Mouse (Mus musculus): Measurements from ENCODE around the gene Serac1. TPM values are rescaled to one million over a fixed set of nuclear protein-coding genes. Genes with fewer than 3 reads are reported as not detected.

Serac1 gene
- 9.0 and 9.7 TPM in 2 replicates for polyA plus RNA-seq (2016; fragmentation: Nextera tagmentation; extraction: Ambion mirVana)

DNA sequence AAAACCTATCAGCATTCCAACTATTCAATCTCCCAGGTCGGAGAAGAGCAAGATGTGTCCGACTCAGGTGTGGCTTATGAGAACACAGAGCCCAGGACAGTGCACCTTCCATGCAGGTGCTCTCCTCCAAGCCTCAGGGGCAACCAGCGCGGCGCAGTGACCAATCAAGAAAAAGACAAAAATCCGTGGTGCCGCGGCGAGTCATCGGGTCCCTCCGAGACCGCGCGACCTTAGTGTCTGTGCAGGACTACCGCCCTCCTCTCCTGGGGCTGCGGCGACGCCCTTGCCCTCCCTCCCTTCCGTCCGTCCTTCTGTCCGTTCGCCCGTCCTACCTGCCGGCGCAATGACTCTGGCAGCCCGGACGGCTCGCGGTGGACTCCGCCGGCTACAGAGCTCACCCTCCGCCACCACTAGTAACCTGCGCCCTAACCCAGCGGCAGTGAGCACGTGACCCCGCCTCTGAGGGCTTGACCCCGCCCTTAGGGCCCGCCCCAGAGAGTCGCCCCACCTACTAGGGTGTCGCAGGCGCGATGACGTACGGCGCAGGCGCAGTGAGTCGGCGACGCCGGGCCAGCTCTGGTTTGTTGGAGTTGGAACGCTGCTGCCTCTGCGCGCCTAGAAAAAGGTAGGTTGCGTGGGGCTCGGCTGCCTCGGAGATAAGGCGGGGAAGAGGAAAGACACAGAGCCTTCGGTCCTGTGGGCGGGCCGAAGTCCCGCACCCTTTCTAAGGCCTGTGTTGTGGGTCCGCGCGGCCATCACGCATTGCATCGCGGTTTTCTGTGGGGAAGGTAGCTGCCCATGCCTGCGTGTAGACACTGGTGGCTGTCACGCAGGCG, at the start of gene Serac1, which contains the start of gene Gtf2h5:
TSS of gene Serac1 (minus strand) at position 455 of the 836 bp plus-strand sequence.
TSS of gene Gtf2h5 (plus strand) at position 500 of the 836 bp plus-strand sequence.
- under 1% methylated on average over 70 of the region's 70 CpGs for WGBS

DNA sequence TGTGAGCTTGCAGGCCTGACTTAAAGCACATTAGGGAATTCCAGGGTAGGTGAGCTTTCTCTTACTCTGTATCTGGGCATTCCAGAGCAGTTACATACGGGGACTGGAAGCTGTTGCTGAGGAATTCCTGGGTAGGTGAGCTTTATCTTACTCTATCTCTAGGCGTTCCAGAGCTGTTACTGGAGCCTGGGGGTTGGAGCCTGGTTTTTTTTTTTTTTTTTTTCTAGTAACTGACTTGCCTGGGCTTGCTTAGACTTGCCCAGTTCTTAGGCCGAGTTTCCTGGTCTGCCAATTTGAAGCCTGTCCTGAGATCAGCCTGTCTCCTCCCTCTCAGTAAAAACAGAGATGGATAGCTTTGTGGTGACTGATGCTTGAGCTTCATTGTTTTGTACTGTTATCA, 48.5 kb upstream of the Serac1 start:
- Histone ChIP-seq H3K4me1 (no peaks in the 10 kb centered on the region), H3K9ac (no peak overlapping the region), H3K4me3 (no peak overlapping the region), H3K27ac (no peak overlapping the region), H3K36me3 (peaks cover 21% of the 10 kb centered on the region), H3K27me3 (no peaks in the 10 kb centered on the region), H3K9me3 (no peaks in the 10 kb centered on the region), H3K4me2 (replicated peaks) (no peak overlapping the region)
- WGBS, result 31% methylated on average over 3 of the region's 3 CpGs
- ATAC-seq (ENCODE audit: insufficient number of reproducible peaks, insufficient read depth, low FRiP score, low TSS enrichment), result no peak

More for the DNA sequence above, at the start of gene Serac1, which contains the start of gene Gtf2h5:
- H3K4me3 ChIP-seq, result peak within 1 kb of the TSS; percentile 77
- peak; percentile 98 for ATAC-seq (ENCODE audit: insufficient number of reproducible peaks, insufficient read depth, low FRiP score, low TSS enrichment)
- H3K4me1 ChIP-seq, result no peaks in the 10 kb centered on the region
- no peaks in the 10 kb centered on the region for H3K27me3 ChIP-seq
- no peaks in the 10 kb centered on the region for H3K9me3 ChIP-seq
- H3K27ac ChIP-seq, result peak within 1 kb of the TSS; percentile 86
- H3K9ac ChIP-seq, result peak within 1 kb of the TSS; percentile 85
- H3K36me3 ChIP-seq, result peaks cover 17% of the 10 kb centered on the region; the same call in 1 of the 2 replicates
- peak within 1 kb of the TSS; percentile 78 for H3K4me2 ChIP-seq (replicated peaks)

DNA sequence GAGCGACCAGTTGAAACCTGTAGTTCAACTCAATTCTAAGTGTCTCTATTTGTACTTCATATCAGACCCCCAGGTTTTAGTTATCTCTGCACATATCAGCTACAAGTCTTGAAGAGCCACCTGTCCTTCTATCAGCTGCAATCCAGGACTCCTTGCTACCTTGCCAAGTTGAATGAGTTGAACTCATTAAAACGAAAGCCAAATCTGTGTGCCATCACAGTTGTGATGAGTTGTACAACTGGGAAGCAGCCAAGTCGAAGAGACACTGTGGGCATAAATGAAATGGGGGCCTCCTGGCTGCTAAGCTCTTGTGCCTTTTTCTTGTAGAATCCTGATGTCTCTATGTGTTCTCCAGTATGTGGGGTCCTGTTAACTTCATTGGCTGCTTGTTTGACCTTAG, 45.9 kb upstream of the Serac1 start:
- Histone ChIP-seq H3K4me3 (no peak overlapping the region), H3K4me2 (replicated peaks) (no peak overlapping the region), H3K4me1 (no peaks in the 10 kb centered on the region), H3K27ac (no peak overlapping the region), H3K9ac (no peak overlapping the region), H3K27me3 (no peaks in the 10 kb centered on the region), H3K36me3 (peaks cover 30% of the 10 kb centered on the region), H3K9me3 (no peaks in the 10 kb centered on the region)
- no peak for ATAC-seq (ENCODE audit: insufficient number of reproducible peaks, insufficient read depth, low FRiP score, low TSS enrichment)
- 94% methylated on average over 3 of the region's 3 CpGs for WGBS

DNA sequence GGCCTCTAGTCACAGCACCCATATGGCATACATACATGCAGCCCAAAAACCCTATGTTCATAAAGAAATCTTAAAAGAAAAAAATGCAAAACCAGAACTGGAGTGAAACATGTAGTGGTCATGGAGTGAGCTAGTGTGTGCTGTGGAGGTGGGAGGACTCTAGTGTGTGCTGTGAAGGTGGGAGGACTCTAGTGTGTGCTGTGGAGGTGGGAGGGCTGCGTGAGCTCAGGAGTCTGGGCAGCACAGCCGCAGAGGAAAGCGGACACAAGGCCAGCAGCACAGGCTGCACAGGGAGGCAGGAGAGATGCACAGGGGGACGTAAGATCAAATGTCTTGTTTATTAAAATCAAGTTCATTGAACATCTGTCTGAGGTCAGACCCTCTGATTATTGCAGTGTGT, 44.2 kb upstream of the Serac1 start:
- H3K4me2 ChIP-seq (replicated peaks), result no peak overlapping the region
- WGBS, result 77% methylated on average over 4 of the region's 4 CpGs
- peaks cover 30% of the 10 kb centered on the region for H3K36me3 ChIP-seq
- H3K27ac ChIP-seq, result no peak overlapping the region
- H3K9me3 ChIP-seq, result no peaks in the 10 kb centered on the region
- ATAC-seq (ENCODE audit: insufficient number of reproducible peaks, insufficient read depth, low FRiP score, low TSS enrichment), result no peak
- H3K9ac ChIP-seq, result no peak overlapping the region
- no peaks in the 10 kb centered on the region for H3K27me3 ChIP-seq
- no peak overlapping the region for H3K4me3 ChIP-seq
- no peaks in the 10 kb centered on the region for H3K4me1 ChIP-seq

DNA sequence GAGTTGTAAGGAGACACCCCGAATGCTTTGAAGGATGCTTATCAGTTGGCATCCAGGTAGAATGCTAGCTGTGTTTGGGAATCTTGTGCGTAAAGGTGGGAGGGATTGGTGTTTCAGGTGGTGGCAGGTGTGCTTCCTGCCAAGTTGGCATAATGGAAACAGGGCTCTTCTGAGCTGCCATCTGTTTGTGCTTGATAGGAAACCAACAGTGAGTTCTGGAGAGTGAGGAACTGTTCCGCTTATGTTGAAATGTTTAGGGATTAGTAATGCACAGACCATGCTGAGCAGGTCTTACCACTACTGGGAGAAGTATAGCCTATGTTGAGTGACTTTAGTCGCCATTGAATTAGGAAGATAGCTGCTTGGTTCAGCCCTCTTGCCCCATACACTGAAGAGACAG, 39.3 kb upstream of the Serac1 start:
- Histone ChIP-seq H3K9ac (no peak overlapping the region), H3K27me3 (no peaks in the 10 kb centered on the region), H3K9me3 (no peaks in the 10 kb centered on the region), H3K4me2 (replicated peaks) (no peak overlapping the region), H3K27ac (no peak overlapping the region), H3K36me3 (peaks cover 20% of the 10 kb centered on the region), H3K4me1 (no peaks in the 10 kb centered on the region), H3K4me3 (no peak overlapping the region)
- ATAC-seq (ENCODE audit: insufficient number of reproducible peaks, insufficient read depth, low FRiP score, low TSS enrichment), result no peak
- WGBS, result 85% methylated on average over 4 of the region's 4 CpGs

DNA sequence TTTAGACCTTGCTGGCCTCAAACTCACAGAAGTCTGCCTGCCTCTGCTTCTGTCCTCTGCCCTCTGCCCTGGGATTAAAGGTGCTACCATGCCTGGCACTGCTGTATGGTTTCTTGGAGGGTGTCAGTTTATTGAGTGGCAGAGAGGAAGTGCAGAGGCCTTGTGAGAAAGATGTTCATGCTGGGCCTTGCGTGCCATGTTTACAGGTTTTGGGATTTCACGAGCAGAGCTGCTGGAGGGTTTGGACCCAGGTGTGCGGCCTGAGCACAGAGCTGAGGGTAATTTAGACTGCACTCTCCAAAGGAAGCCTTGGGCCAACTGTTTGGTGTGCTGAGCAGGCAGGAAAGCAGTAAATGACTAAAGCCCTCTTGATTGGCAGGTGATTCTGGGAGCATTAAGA, 38.4 kb upstream of the Serac1 start:
- Histone ChIP-seq H3K36me3 (peaks cover 15% of the 10 kb centered on the region), H3K9ac (no peak overlapping the region), H3K27me3 (no peaks in the 10 kb centered on the region), H3K27ac (no peak overlapping the region), H3K4me3 (no peak overlapping the region), H3K9me3 (no peaks in the 10 kb centered on the region), H3K4me1 (no peaks in the 10 kb centered on the region), H3K4me2 (replicated peaks) (no peak overlapping the region)
- no peak for ATAC-seq (ENCODE audit: insufficient number of reproducible peaks, insufficient read depth, low FRiP score, low TSS enrichment)
- WGBS, result 90% methylated on average over 3 of the region's 3 CpGs

DNA sequence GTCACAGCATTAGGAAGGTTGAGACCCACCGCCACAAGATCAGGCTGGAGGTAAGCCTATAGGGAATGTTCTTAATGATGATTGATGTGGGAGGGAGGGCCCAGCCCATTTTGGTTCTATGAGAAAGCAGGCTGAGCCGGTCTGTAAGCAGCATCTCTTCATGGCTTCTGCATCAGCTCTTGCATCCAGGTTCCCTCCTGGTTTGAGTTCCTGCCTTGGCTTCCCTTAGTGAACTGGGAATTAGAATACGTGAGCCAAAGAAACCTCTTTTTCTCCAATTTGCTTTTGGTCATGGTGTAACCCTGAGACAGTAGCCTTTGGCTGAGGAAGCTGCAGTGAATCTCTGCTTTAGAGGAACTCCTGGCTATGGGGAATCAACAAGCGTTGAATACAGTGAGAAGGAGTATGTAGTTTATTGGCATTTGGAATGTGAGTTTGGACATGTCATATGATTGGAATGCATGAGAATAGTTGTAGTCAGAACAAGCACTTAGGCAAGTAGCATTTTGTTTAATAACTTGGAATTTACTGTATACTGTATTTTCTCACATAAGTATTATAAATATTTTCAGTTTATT, 37.7 kb upstream of the Serac1 start:
- H3K4me1 ChIP-seq, result no peaks in the 10 kb centered on the region
- no peak for ATAC-seq (ENCODE audit: insufficient number of reproducible peaks, insufficient read depth, low FRiP score, low TSS enrichment)
- no peak overlapping the region for H3K4me3 ChIP-seq
- no peaks in the 10 kb centered on the region for H3K9me3 ChIP-seq
- no peak overlapping the region for H3K27ac ChIP-seq
- no peak overlapping the region for H3K9ac ChIP-seq
- peaks cover 9% of the 10 kb centered on the region for H3K36me3 ChIP-seq
- H3K4me2 ChIP-seq (replicated peaks), result no peak overlapping the region
- no peaks in the 10 kb centered on the region for H3K27me3 ChIP-seq
- WGBS, result 73% methylated on average over 4 of the region's 4 CpGs

DNA sequence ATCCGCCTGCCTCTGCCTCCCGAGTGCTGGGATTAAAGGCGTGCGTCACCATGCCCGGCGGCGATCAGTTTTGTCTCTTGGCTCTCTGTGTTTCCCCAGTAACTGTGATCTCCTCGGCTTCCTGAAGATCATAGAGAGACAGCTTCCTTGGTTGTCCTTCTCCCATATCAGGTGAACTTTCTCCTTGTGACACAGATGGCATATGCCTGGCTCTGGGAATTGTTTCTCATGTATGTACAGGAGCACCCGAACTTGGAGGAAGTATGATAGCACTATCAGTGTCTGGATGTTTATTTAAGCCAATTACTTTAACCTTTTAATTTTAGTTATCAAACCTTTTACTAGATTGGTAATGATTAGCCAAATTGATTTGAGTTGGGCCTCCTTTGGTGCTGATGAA, 35.5 kb upstream of the Serac1 start:
- ATAC-seq (ENCODE audit: insufficient number of reproducible peaks, insufficient read depth, low FRiP score, low TSS enrichment), result no peak
- Histone ChIP-seq H3K4me2 (replicated peaks) (no peak overlapping the region), H3K9ac (no peak overlapping the region), H3K36me3 (peaks cover 5% of the 10 kb centered on the region; the same call in 1 of the 2 replicates), H3K9me3 (no peaks in the 10 kb centered on the region), H3K4me3 (no peak overlapping the region), H3K4me1 (no peaks in the 10 kb centered on the region), H3K27ac (no peak overlapping the region), H3K27me3 (no peaks in the 10 kb centered on the region)
- WGBS, result 94% methylated on average over 9 of the region's 9 CpGs

DNA sequence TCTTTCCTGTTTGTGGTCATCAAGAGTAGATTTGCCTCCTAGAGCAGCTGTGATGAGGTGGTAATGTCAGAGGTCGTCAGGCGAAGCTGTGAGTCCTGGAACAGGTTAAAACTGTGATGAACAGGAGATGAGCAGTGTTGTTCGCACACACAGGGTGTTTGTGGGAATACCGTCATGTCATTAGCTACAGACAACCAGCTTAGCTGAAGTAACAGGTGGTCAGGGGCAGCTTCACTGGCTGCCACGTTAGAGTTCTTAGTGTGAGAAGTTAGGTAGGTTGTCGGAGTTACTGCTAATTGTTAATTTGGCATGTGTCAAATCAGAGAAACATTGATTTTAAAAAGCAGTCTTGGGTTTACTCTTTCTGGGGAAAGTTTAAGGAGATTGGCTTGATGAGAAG, 34.1 kb upstream of the Serac1 start:
- WGBS, result 84% methylated on average over 6 of the region's 6 CpGs
- peaks cover 10% of the 10 kb centered on the region for H3K4me1 ChIP-seq
- no peak overlapping the region for H3K9ac ChIP-seq
- no peak for ATAC-seq (ENCODE audit: insufficient number of reproducible peaks, insufficient read depth, low FRiP score, low TSS enrichment)
- H3K27me3 ChIP-seq, result no peaks in the 10 kb centered on the region
- H3K36me3 ChIP-seq, result peaks cover 12% of the 10 kb centered on the region; the same call in 1 of the 2 replicates
- H3K4me3 ChIP-seq, result no peak overlapping the region
- no peak overlapping the region for H3K27ac ChIP-seq
- H3K4me2 ChIP-seq (replicated peaks), result no peak overlapping the region
- H3K9me3 ChIP-seq, result no peaks in the 10 kb centered on the region

DNA sequence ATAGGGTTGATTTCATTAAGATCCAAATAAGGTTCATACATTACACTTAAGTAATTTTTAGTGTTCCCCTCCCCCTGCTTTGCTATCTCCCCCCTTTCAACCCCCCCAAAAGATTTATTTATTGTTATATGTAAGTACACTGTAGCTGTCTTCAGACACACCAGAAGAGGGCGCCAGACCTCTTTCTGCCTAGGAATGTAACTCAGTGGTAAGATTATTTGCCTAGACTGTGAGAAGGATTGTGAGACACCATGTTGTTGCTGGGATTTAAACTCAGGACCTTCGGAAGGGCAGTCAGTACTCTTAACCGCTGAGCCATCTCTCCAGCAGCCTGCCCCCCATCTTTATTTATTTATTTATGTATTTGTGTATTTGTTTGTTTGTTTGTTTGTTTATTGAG, 31.4 kb upstream of the Serac1 start:
- Histone ChIP-seq H3K4me2 (replicated peaks) (no peak overlapping the region), H3K4me1 (peaks cover 17% of the 10 kb centered on the region), H3K9me3 (no peaks in the 10 kb centered on the region), H3K36me3 (peaks cover 10% of the 10 kb centered on the region; the same call in 1 of the 2 replicates), H3K27me3 (no peaks in the 10 kb centered on the region), H3K27ac (no peak overlapping the region), H3K4me3 (no peak overlapping the region), H3K9ac (no peak overlapping the region)
- WGBS, result 73% methylated on average over 3 of the region's 3 CpGs
- no peak for ATAC-seq (ENCODE audit: insufficient number of reproducible peaks, insufficient read depth, low FRiP score, low TSS enrichment)

DNA sequence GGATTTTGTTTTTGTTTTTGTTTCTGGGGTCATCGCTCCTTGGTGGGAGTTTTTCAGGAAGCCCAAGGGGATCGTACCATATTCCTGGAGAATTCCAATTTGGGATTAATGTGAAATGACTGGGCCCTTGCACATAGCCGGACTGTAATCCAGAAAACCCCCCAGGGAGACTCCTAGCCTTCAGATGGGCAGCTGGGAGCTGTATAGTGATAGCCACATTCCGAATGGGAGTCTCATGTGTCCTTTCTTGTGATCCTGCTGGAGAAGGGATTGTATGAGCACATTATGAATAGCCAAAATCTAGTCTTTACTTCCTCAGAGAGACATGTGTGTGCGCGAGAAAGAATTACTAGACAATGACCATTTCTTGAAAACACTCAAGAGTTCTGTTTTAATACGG, 28.6 kb upstream of the Serac1 start:
- Histone ChIP-seq H3K4me2 (replicated peaks) (peak overlapping the region; percentile 65), H3K9me3 (no peaks in the 10 kb centered on the region), H3K27me3 (no peaks in the 10 kb centered on the region), H3K27ac (no peak overlapping the region), H3K9ac (peak overlapping the region; percentile 95), H3K36me3 (peaks cover 10% of the 10 kb centered on the region; the same call in 1 of the 2 replicates), H3K4me3 (peak overlapping the region; percentile 86), H3K4me1 (peaks cover 19% of the 10 kb centered on the region)
- no peak for ATAC-seq (ENCODE audit: insufficient number of reproducible peaks, insufficient read depth, low FRiP score, low TSS enrichment)
- 51% methylated on average over 7 of the region's 7 CpGs for WGBS

All from embryonic facial prominence, embryonic 12.5 days (tissue).